Mouse (Mus musculus) heart, adult 2 months (tissue): ENCODE measurements around the gene Dph2. TPM values are rescaled to one million over a fixed set of nuclear protein-coding genes. Genes with fewer than 3 reads are reported as not detected.
A peak's percentile ranks its signal among the peaks of the same experiment; 100 is the strongest.

ENCODE experiments used
- DNase-seq, 2 experiments: peaks; one replicate each; pipeline ENCODE4 v3.0.0; 2021
- H3K27ac ChIP-seq: fragments of 200-600 bp; 2 replicates; pipeline ENCODE4 v1.8.1; 2022
- H3K27me3 ChIP-seq: fragments of 200-500 bp; 2 replicates; pipeline ENCODE4 v1.6.1; 2012; ENCODE audit warnings: mild to moderate bottlenecking, low read length, inconsistent platforms, mixed read lengths; ENCODE audit not compliant: control insufficient read depth, insufficient read depth
- H3K36me3 ChIP-seq: fragments of 200-500 bp; 2 replicates; pipeline ENCODE4 v1.6.1; 2012; ENCODE audit warnings: low read length, inconsistent platforms; ENCODE audit not compliant: control insufficient read depth, insufficient read depth
- H3K4me1 ChIP-seq: fragments of 200-500 bp; 2 replicates; pipeline ENCODE4 v1.6.1; 2011; ENCODE audit warnings: low read length; ENCODE audit not compliant: control insufficient read depth, insufficient read depth
- H3K4me3 ChIP-seq: fragments of 200-600 bp; 2 replicates; pipeline ENCODE4 v1.8.1; 2022
- H3K79me2 ChIP-seq: fragments of 200-500 bp; replicated peaks from 2 replicates; pipeline ENCODE4 v1.6.1; 2012; ENCODE audit warnings: mild to moderate bottlenecking, inconsistent platforms, low read length, moderate library complexity, mixed read lengths; ENCODE audit not compliant: control insufficient read depth, insufficient read depth
- H3K9ac ChIP-seq: fragments of 200-500 bp; 2 replicates; pipeline ENCODE4 v1.6.1; 2012; ENCODE audit warnings: low read depth, mild to moderate bottlenecking, control low read depth, inconsistent platforms, low read length, mixed read lengths
- CTCF ChIP-seq: fragments of 200-600 bp; IDR thresholded peaks from 2 replicates; pipeline ENCODE4 v1.8.1; 2022; ENCODE audit warnings: antibody characterized with exemption, mild to moderate bottlenecking, moderate library complexity
- EP300 ChIP-seq: fragments of 200-500 bp; IDR thresholded peaks from 2 replicates; pipeline ENCODE4 v1.6.1; 2011; ENCODE audit warnings: low read depth, low read length, control low read depth; ENCODE audit not compliant: insufficient read depth
- POLR2A ChIP-seq: fragments of 200-500 bp; IDR thresholded peaks from 2 replicates; pipeline ENCODE4 v1.6.1; 2011; ENCODE audit warnings: mild to moderate bottlenecking, low read depth, low read length, control low read depth; ENCODE audit not compliant: insufficient read depth
- WGBS: fragments of 180-500 bp; shearing (Covaris S2); methylation state at CpG from one replicate; pipeline ENCODE4 v1.1.7; 2018; 5-methylcytosine and 5-hydroxymethylcytosine counted together
- intact Hi-C: fragments of 180-260 bp; cut with DNase I; formaldehyde crosslinking; loops from one replicate; pipeline ENCODE4 v1.15.1; 2025
- polyA plus RNA-seq: library from polyadenylated mRNA; depleted of rRNA; stranded (reverse); fragments of >200 nt; gene quantifications from 2 replicates; pipeline ENCODE4 v1.2.3, GENCODE M21; 2012
- total RNA-seq, 2 experiments: library from RNA; stranded (reverse); gene quantifications; 2 replicates each; pipeline ENCODE4 v1.2.3; 2021

The Dph2 gene
- total and polyA plus RNA-seq, 3 experiments, result 3.0 to 7.3 (median 3.9) TPM

DNA sequence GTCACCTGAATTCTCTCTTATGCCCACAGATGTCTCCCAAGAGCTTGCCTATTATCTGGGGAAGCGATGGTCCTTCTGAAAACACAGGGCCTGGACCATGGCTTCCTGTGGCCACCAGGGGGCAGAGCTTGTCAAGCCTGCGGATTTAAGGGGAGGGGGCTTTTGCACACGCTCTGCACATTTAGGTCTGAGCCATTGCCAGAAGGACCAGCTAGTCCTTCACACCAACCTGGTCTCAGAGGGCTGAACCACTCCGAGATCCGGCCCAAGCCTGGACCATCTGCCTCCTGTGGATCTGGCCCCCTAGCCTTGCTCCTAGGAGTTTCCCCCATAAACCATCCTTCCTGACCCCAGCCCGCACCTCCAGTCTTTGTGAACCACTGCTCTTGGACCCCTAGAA, 36.4 kb upstream of the Dph2 start:
- Histone ChIP-seq H3K9ac (no peak overlapping the region), H3K27ac (no peak overlapping the region), H3K4me1 (no peaks in the 10 kb centered on the region), H3K79me2 (no peaks in the 10 kb centered on the region), H3K4me3 (no peak overlapping the region), H3K27me3 (peaks cover 2% of the 10 kb centered on the region; the same call in 1 of the 2 replicates), H3K36me3 (no peaks in the 10 kb centered on the region)
- intact Hi-C loops, result loop anchor here (1.0 to 5.0 kb wide), 3 partner anchors 91 to 155 kb away; no protein-coding TSS in a partner anchor
- WGBS, result 24% methylated on average over 6 of the region's 6 CpGs
- no peak for DNase-seq
- TF ChIP-seq EP300, result no peak
- peak; percentile 72 for TF ChIP-seq CTCF

DNA sequence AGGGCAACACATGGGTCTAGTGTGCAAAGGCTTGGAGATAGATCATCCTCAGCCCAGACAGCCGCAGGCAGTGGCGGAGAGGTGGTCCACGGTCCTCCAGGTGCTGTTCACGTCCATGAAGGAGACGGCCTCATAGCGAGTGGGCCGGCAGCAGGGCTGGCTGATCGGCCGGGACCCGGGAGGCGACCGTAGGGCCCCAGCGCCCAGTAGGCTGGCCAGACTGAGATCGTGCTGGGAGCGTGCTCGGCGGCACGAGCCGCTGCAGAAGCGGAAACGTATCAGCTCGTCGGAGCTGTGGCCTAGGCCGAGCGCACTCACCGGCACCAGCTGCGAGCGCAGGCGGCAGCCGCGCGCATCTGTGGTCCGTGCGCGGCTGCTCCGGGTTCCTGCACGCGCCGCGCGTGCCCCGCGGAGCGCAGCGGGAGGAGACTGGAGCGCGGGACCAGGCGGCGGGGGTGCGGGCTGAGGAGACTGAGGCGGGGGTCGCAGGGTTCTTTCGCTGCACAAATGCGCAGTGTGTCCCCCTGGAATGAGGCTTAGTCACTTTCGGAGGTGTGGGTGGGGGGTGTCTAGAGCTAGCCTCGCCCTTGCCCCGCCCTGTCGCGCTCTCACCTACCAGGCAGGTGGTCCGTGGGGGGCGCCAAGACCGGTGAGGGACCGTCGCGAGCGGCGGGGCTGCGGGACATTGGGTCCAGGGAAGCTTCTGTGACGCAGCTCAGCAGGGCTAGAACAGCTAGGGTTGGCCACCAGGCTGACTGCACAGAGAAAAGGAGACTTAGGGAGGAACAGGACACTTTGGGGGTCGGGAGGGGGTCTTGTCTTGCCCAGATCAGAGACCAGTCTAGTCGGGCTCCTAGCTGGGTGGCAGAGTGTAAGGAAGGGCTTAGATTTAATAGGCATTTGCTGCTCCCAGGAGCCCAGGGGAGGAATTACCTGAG, 35.0 kb upstream of the Dph2 start:
- no peak for TF ChIP-seq POLR2A
- TF ChIP-seq EP300, result no peak
- 0 out of 2 replicates have a peak, but pooled peaks have one; percentile 8 for TF ChIP-seq CTCF
- Histone ChIP-seq H3K9ac (peak overlapping the region; percentile 3), H3K27me3 (peaks cover 2% of the 10 kb centered on the region; the same call in 1 of the 2 replicates), H3K4me1 (no peaks in the 10 kb centered on the region), H3K27ac (no peak overlapping the region), H3K36me3 (no peaks in the 10 kb centered on the region), H3K4me3 (peak overlapping the region; percentile 27), H3K79me2 (no peaks in the 10 kb centered on the region)
- intact Hi-C loops, result loop anchor here (5.0 kb wide), 2 partner anchors 90 to 105 kb away; no protein-coding TSS in a partner anchor
- 7% methylated on average over 71 of the region's 71 CpGs for WGBS
- DNase-seq, result peak in 1 of 2 experiments; percentile 44

DNA sequence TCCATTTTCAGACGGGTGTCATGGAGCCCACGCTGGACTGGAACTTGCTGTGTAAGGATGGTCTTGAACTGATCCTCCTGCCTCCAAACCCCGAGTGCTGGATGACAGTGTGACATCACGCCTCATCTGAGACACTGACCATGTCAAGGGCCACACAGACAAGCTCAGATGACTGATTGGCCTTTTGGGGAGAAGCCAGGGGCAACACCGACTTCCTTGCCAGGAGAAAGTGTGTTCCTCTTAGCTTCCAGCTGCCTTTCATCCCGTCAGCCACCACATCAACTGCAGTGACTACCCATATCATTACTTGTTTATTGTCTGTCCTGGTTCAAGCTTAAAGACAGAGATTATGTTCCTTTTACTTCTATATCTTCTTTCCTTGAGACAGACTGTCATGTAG, 33.1 kb upstream of the Dph2 start:
- no peak overlapping the region for H3K9ac ChIP-seq
- intact Hi-C loops, result loop anchor here (5.0 kb wide), 2 partner anchors 88 to 107 kb away; no protein-coding TSS in a partner anchor
- peaks cover 2% of the 10 kb centered on the region; the same call in 1 of the 2 replicates for H3K27me3 ChIP-seq

DNA sequence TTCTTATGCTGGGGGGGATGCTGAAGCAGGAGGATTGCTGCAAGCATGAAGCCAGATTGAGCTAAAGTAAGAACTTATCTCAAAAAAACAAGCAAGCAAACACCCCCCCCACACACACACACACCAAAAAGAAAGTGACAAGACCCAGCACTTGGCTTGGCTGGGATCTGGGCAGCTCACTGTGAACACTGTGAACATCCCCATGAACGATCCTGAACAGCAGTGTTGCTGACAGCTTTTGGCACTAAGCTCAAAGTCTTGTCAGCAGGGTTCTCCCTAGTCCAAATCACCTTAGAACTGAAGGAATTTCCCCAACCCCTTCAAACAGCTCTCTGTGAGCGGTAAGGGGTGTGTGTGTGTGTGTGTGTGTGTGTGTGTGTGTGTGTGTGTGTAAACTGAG, 31.6 kb upstream of the Dph2 start:
- no peak for DNase-seq
- no peak overlapping the region for H3K27ac ChIP-seq
- WGBS, result 42% methylated on average over 2 of the region's 2 CpGs

More for the DNA sequence above, 33.1 kb upstream of the Dph2 start:
- 49% methylated on average over 4 of the region's 6 CpGs for WGBS
- no peak for DNase-seq
- Histone ChIP-seq H3K79me2 (no peaks in the 10 kb centered on the region), H3K27ac (no peak overlapping the region), H3K36me3 (no peaks in the 10 kb centered on the region), H3K4me1 (no peaks in the 10 kb centered on the region), H3K4me3 (no peak overlapping the region)
- no peak for TF ChIP-seq CTCF
- TF ChIP-seq POLR2A, result no peak
- no peak for TF ChIP-seq EP300

DNA sequence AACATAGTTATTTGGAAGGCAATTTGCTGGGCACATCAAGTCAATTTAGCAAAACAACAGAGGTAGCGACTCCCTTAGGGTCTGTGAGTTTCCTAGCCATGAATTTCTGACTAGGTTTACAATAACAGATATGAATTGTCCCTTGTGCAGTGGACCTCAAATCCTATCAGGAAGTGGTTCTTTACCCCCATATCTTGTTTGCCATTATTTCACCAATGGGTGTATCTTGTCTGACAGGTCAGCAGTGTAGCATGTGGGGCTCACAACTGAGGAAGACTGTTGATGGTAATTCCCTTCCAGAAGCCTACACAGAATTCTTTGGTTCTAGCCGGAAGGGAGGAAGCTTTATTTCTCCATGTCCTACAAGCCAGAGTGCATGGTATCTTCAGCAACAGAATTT, 29.5 kb upstream of the Dph2 start:
- intact Hi-C loops, result no loop called here
- Histone ChIP-seq H3K79me2 (no peaks in the 10 kb centered on the region), H3K9ac (no peak overlapping the region), H3K4me3 (no peak overlapping the region), H3K4me1 (no peaks in the 10 kb centered on the region), H3K36me3 (no peaks in the 10 kb centered on the region), H3K27ac (no peak overlapping the region), H3K27me3 (no peaks in the 10 kb centered on the region; the same call in 1 of the 2 replicates)
- no peak for TF ChIP-seq POLR2A
- no peak for TF ChIP-seq CTCF
- no peak for TF ChIP-seq EP300
- 88% methylated on average over 2 of the region's 2 CpGs for WGBS
- no peak for DNase-seq

More for the DNA sequence above, 31.6 kb upstream of the Dph2 start:
- intact Hi-C loops, result no loop called here
- H3K79me2 ChIP-seq, result no peaks in the 10 kb centered on the region
- no peaks in the 10 kb centered on the region for H3K36me3 ChIP-seq
- no peaks in the 10 kb centered on the region; the same call in 1 of the 2 replicates for H3K27me3 ChIP-seq
- TF ChIP-seq EP300 (no peak), CTCF (no peak), POLR2A (no peak)
- H3K9ac ChIP-seq, result no peak overlapping the region
- no peak overlapping the region for H3K4me3 ChIP-seq
- H3K4me1 ChIP-seq, result no peaks in the 10 kb centered on the region

DNA sequence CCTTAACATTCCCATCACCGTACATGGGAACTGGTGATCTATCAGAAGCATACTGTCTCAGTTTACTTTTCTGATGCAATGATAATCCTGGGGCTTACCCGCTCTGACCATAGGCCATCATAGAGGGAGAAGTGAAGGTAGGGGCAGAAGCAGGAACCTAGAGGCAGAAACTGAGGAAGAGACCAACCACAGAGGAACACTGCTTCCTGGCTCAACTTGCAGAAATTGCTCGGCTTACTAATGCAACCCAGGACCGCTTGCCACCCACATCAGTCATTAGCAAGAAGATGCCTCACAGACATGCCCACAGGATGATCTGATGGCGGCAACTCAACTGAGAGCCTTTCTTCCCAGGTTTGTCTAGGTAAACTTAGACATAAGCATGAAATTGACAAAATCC, 26.9 kb upstream of the Dph2 start:
- TF ChIP-seq EP300 (no peak), CTCF (no peak), POLR2A (no peak)

More for the DNA sequence above, 26.9 kb upstream of the Dph2 start:
- 60% methylated on average over 5 of the region's 5 CpGs for WGBS
- intact Hi-C loops, result no loop called here
- Histone ChIP-seq H3K36me3 (no peaks in the 10 kb centered on the region), H3K27me3 (no peaks in the 10 kb centered on the region), H3K9ac (no peak overlapping the region), H3K79me2 (no peaks in the 10 kb centered on the region), H3K4me1 (no peaks in the 10 kb centered on the region), H3K27ac (no peak overlapping the region), H3K4me3 (no peak overlapping the region)
- no peak for DNase-seq
